Mouse (Mus musculus) stomach, embryonic 15.5 days (tissue): ENCODE data around the gene Ptprg. TPM values are rescaled to one million over a fixed set of nuclear protein-coding genes. Genes with fewer than 3 reads are reported as not detected.

Experiments used
- ATAC-seq: fragments of 200-750 bp; cut with Nextera tagmentation; 2 replicates; pipeline ENCODE4 v1.8.0; 2017; ENCODE audit warnings: low read depth, moderate number of reproducible peaks, moderate TSS enrichment; ENCODE audit not compliant: insufficient read depth, low FRiP score
- H3K27ac ChIP-seq: fragments of 300-500 bp; sonication (generic); 2 replicates; pipeline ENCODE4 v1.5.1; 2015; ENCODE audit warnings: mild to moderate bottlenecking, inconsistent platforms
- H3K27me3 ChIP-seq: fragments of 300-500 bp; sonication (generic); replicated peaks from 2 replicates; pipeline ENCODE4 v1.6.1; 2015; ENCODE audit warnings: inconsistent platforms
- H3K36me3 ChIP-seq: fragments of 300-500 bp; sonication (generic); 2 replicates; pipeline ENCODE4 v1.6.1; 2015; ENCODE audit warnings: inconsistent platforms
- H3K4me1 ChIP-seq: fragments of 300-500 bp; sonication (generic); 2 replicates; pipeline ENCODE4 v1.6.1; 2015; ENCODE audit warnings: inconsistent platforms
- H3K4me2 ChIP-seq: fragments of 300-500 bp; sonication (generic); 2 replicates; pipeline ENCODE4 v1.6.1; 2015; ENCODE audit warnings: mild to moderate bottlenecking, inconsistent platforms
- H3K4me3 ChIP-seq: fragments of 300-500 bp; sonication (generic); replicated peaks from 2 replicates; pipeline ENCODE4 v1.5.1; 2015; ENCODE audit warnings: inconsistent platforms
- H3K9ac ChIP-seq: fragments of 300-500 bp; sonication (generic); 2 replicates; pipeline ENCODE4 v1.6.1; 2015; ENCODE audit warnings: inconsistent platforms
- H3K9me3 ChIP-seq: fragments of 300-500 bp; sonication (generic); 2 replicates; pipeline ENCODE4 v1.6.1; 2016; ENCODE audit warnings: inconsistent platforms
- WGBS: fragments of 180-500 bp; shearing (Covaris S2); methylation state at CpG from one replicate; pipeline ENCODE4 v1.1.7; 2015; 5-methylcytosine and 5-hydroxymethylcytosine counted together
- polyA plus RNA-seq: library from polyadenylated mRNA; unstranded; fragments of >200 nt; fragmentation: Nextera tagmentation; extraction: Ambion mirVana; gene quantifications from 2 replicates; pipeline ENCODE4 v1.2.1, GENCODE M21; 2015

The Ptprg gene
- polyA plus RNA-seq, 1 experiment from 2014 or later = 22.9 TPM

DNA sequence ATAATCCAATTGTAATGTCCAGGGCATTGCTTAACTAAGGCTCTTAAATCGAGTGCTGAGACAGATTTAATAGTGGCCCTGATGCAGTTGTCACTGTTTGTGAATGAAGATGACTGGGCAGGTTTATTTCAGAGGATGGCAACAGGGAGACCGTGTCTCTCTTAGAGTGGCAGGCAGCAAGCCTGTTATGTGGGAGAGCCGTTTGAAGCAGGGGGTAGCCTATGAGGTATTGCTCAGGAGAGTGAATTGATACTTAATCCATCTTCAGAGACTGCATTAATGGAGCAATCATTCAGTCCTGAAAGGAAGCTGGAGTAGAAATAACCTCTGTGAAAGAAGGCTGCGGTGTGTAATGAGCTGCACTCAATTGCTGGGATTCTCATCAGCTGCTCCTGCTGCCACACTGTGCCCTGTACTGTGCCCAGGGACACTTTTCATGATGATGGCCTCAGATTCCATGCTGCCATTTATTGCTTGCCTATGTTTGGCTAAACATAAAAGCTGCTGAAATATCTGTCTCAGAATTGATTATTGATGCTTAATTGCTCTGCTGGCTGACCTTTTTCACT lies 526.6 kb downstream of the Ptprg start:
- H3K4me3 ChIP-seq = no peak overlapping the region
- H3K4me2 ChIP-seq = no peak overlapping the region
- no peaks in the 10 kb centered on the region for H3K27me3 ChIP-seq
- no peaks in the 10 kb centered on the region for H3K36me3 ChIP-seq
- H3K27ac ChIP-seq = no peak overlapping the region
- no peak for ATAC-seq
- 46% methylated on average over 4 of the region's 4 CpGs for WGBS
- no peak overlapping the region for H3K9ac ChIP-seq
- peaks cover 9% of the 10 kb centered on the region for H3K4me1 ChIP-seq
- H3K9me3 ChIP-seq = no peaks in the 10 kb centered on the region

GRCm38 (mm10) chr14:12082131-12082921 lies 529.0 kb downstream of the Ptprg start:
- Histone ChIP-seq H3K36me3 (no peaks in the 10 kb centered on the region), H3K4me1 (peaks cover 12% of the 10 kb centered on the region), H3K9ac (no peak overlapping the region), H3K4me3 (no peak overlapping the region), H3K9me3 (no peaks in the 10 kb centered on the region), H3K27me3 (no peaks in the 10 kb centered on the region), H3K4me2 (no peak overlapping the region), H3K27ac (no peak overlapping the region)
- no peak for ATAC-seq
- WGBS = 34% methylated on average over 6 of the region's 6 CpGs

DNA sequence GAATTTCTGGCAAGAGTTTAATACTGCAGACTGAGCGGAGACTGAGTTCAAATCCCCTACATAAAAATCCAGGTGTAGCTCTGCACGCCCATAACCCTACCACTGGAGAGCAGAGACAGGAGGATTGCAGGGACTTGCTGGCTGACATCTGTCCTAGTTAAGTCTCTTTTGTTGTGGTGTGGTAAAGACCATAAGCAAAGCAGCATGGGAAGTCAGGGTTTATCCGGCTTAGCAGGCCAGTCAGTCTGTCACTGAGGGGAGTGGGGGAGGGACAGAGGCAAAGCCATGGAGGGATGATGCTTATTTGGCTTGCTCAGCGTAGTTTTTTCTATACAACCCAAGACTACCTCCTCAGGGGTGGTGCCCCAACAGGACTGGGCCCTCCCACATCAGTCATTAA lies 530.7 kb downstream of the Ptprg start:
- no peaks in the 10 kb centered on the region for H3K36me3 ChIP-seq
- no peaks in the 10 kb centered on the region for H3K9me3 ChIP-seq
- WGBS = 80% methylated on average over 4 of the region's 4 CpGs
- no peak overlapping the region for H3K4me3 ChIP-seq
- no peak for ATAC-seq
- H3K4me2 ChIP-seq = no peak overlapping the region
- no peaks in the 10 kb centered on the region for H3K27me3 ChIP-seq
- H3K27ac ChIP-seq = no peak overlapping the region
- no peak overlapping the region for H3K9ac ChIP-seq
- peaks cover 12% of the 10 kb centered on the region for H3K4me1 ChIP-seq

- WGBS = 77% methylated on average over 4 of the region's 4 CpGs
- Histone ChIP-seq H3K9ac (no peak overlapping the region), H3K4me3 (no peak overlapping the region), H3K27ac (no peak overlapping the region), H3K36me3 (no peaks in the 10 kb centered on the region), H3K4me1 (peaks cover 12% of the 10 kb centered on the region), H3K27me3 (no peaks in the 10 kb centered on the region), H3K9me3 (no peaks in the 10 kb centered on the region), H3K4me2 (no peak overlapping the region)
- no peak for ATAC-seq
These were observed 531.7 kb downstream of the Ptprg start for GRCm38 (mm10) chr14:12085078-12085477.

DNA sequence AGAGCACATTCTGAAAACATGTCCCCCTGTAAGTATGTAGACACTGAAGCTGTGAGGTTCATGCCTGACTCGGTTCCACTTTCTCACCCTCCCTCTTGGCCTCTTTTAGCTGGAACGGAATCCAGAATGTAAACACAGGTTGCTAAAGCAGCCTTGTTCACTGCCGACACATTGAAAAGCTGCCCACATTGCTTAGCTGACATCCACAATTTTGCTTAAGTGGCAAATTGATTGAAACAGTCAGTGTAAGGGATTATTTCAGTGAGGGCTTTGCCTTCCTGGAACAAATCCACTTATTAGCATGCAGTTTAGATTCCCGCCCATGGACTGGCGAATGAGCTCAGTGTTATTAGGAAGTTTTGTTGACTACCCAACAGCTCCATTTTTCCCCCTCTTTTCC lies 532.8 kb downstream of the Ptprg start:
- Histone ChIP-seq H3K4me1 (peaks cover 12% of the 10 kb centered on the region), H3K4me3 (no peak overlapping the region), H3K9ac (no peak overlapping the region), H3K27me3 (no peaks in the 10 kb centered on the region), H3K27ac (no peak overlapping the region; the same call in 1 of the 2 replicates), H3K9me3 (no peaks in the 10 kb centered on the region), H3K36me3 (no peaks in the 10 kb centered on the region), H3K4me2 (no peak overlapping the region)
- 24% methylated on average over 5 of the region's 5 CpGs for WGBS
- no peak for ATAC-seq

GRCm38 (mm10) chr14:12089954-12090353 lies 536.6 kb downstream of the Ptprg start:
- Histone ChIP-seq H3K27ac (no peak overlapping the region), H3K4me1 (peaks cover 3% of the 10 kb centered on the region; the same call in 1 of the 2 replicates)
- ATAC-seq = no peak

GRCm38 (mm10) chr14:12091730-12092129 lies 538.4 kb downstream of the Ptprg start:
- no peak for ATAC-seq
- H3K27ac ChIP-seq = no peak overlapping the region
- no peaks in the 10 kb centered on the region for H3K27me3 ChIP-seq
- no peak overlapping the region for H3K4me3 ChIP-seq
- H3K36me3 ChIP-seq = no peaks in the 10 kb centered on the region
- H3K4me1 ChIP-seq = no peaks in the 10 kb centered on the region
- H3K9me3 ChIP-seq = no peaks in the 10 kb centered on the region
- no peak overlapping the region for H3K9ac ChIP-seq
- 75% methylated on average over 3 of the region's 3 CpGs for WGBS
- H3K4me2 ChIP-seq = no peak overlapping the region

More at GRCm38 (mm10) chr14:12089954-12090353, 536.6 kb downstream of the Ptprg start:
- Histone ChIP-seq H3K27me3 (no peaks in the 10 kb centered on the region), H3K36me3 (no peaks in the 10 kb centered on the region), H3K9me3 (no peaks in the 10 kb centered on the region), H3K4me2 (no peak overlapping the region), H3K9ac (no peak overlapping the region), H3K4me3 (no peak overlapping the region)

DNA sequence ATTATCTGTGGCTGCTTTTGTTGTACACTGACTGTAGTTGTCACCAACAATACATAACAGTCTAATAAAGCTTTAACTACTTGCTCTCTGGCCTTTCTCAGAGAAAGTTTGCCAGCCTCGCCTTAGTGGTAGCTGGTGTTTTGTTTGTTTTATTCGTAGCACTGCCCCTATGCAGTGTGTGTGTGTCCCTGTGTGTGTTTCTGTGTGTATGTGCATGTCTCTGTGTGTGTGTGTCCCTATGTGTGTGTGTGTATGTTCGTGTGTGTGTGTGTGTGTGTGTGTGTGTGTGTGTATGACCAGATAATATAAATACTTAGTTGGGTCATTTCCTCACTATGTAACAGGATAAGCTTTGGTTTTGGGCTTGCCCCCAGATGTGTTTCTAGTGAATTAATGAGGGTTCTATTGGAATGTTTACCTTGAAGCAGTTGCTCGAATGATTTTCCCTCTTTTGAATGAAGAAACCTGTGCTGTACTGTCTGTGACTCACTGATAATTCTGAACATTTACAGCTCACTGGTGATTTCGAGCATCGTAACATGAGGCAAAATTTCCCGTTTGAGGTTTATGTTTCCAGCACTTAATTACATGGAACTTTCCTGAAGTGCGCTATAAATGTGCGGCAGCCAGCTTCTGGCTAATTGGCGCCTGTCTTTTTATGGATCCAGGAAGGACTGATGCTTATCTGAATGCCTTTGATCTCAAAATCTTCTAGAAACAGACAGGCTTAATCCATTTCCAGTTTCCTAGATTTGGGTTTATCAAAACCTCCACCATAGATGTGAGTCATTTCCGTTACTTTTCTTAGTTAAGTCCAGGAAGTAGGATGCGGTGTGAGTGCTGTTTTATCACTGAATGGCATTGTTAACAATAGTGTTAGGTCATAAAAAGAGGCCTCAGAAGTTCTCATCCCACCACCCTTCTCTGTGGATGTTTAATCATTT lies 546.3 kb downstream of the Ptprg start:
- Histone ChIP-seq H3K27me3 (no peaks in the 10 kb centered on the region), H3K4me1 (no peaks in the 10 kb centered on the region), H3K4me2 (no peak overlapping the region), H3K27ac (no peak overlapping the region), H3K4me3 (no peak overlapping the region), H3K9ac (no peak overlapping the region), H3K36me3 (no peaks in the 10 kb centered on the region), H3K9me3 (no peaks in the 10 kb centered on the region)
- 59% methylated on average over 12 of the region's 12 CpGs for WGBS
- no peak for ATAC-seq

GRCm38 (mm10) chr14:12102389-12103325 lies 549.3 kb downstream of the Ptprg start:
- ATAC-seq = no peak
- no peaks in the 10 kb centered on the region for H3K9me3 ChIP-seq
- no peak overlapping the region for H3K4me2 ChIP-seq
- no peak overlapping the region for H3K4me3 ChIP-seq
- H3K9ac ChIP-seq = no peak overlapping the region
- 0 out of 2 replicates have a peak, but pooled peaks cover 3% of the 10 kb centered on the region for H3K4me1 ChIP-seq
- no peaks in the 10 kb centered on the region for H3K27me3 ChIP-seq
- no peaks in the 10 kb centered on the region for H3K36me3 ChIP-seq
- 74% methylated on average over 11 of the region's 11 CpGs for WGBS
- H3K27ac ChIP-seq = no peak overlapping the region

DNA sequence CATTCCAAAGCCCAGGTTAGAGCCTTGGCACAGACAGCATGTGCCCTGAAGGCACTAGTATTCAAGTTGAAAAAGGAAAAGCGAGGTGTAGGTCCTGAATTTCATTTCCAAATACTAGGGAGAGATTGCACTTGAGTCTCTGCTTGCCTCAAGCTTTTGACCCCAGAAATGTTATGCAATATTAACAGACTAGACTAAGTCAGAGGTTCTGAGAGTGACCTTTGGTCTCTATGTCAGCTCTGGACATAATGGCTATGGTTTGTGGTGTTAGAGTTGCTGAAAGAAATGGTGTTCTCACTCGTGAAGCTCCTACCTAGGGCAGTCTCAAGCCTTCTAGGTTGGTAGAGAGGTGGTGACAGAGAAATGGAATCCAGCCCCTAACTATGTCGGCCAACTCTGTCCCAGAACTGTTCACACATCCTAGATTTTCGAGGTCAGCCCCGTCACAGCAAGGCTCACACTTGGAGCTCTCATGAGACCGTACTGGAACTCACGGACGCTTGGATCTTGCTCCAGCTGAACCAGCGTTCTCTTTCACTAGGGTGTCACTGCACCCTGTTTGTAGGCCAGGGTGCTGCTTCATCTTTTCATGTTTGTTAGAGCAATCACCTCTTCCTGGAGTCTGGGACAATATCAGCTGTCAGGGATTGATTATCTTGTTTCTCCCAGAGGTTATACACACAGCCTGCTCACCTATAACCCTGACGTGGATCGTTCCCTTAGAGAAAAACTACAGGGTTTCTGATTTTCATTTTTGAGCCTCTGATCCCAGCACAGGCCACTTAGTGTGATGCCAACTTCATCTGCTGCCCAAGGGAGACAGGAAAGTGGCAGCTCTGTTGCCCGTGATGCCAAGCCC lies 551.2 kb downstream of the Ptprg start:
- whole genome bisulfite sequencing = 75% methylated on average over 12 of the region's 12 CpGs
- Histone ChIP-seq H3K27me3 (no peaks in the 10 kb centered on the region), H3K4me2 (no peak overlapping the region), H3K9ac (no peak overlapping the region), H3K9me3 (no peaks in the 10 kb centered on the region), H3K27ac (no peak overlapping the region), H3K4me1 (0 out of 2 replicates have a peak, but pooled peaks cover 3% of the 10 kb centered on the region), H3K4me3 (no peak overlapping the region), H3K36me3 (no peaks in the 10 kb centered on the region)
- no peak; the same call in 1 of the 2 replicates for ATAC-seq
